Mouse (Mus musculus): ENCODE data around the gene Hus1b. TPM values are rescaled to one million over a fixed set of nuclear protein-coding genes. Genes with fewer than 3 reads are reported as not detected.

The Hus1b gene
- 0.42 and 0.58 TPM in 2 replicates for polyA plus RNA-seq (2011; ENCODE audit: insufficient read length, low read depth, missing spikeins)

GRCm38 (mm10) chr13:30947540-30947939 lies at the start of gene Hus1b:
Hus1b (minus strand) TSS chr13:30947759.
- H3K27ac ChIP-seq (ENCODE audit: insufficient read depth, low read length), result no peak within 1 kb of the TSS
- TF ChIP-seq POLR2A (IDR thresholded peaks at IDR 0.05; ENCODE audit: low read depth, low read length), result no peak
- no peak for TF ChIP-seq CTCF (IDR thresholded peaks at IDR 0.05; ENCODE audit: borderline replicate concordance, insufficient read depth, low read length)

DNA sequence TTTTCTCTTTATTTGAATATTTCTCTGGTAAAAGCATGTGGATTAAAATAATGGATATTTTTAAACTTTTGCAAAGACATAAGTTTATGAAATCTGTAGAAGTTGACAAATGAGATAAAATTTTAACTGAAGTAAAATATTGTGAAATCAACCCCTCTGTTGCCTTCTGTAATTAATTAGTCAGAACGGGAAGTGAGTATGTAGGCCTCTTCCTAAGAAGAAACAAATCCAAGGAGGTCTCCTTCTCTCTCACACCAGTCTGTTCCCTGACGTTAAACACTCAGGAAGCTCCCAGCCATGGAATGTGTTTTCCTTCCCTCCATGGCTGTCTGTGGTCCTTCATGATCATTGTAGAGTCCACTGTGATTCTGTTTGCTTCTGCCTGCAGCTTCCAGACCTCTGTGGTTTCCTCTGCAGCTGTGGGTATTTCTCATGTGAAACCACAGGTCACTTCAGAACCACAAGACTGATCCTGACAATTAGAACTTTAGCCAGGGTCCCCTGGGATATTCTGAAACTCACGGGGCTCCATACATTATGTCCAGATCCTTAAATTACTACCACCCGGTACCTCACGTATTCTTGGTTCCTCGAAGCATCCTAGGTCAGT lies 46.8 kb upstream of the Hus1b start:
- Histone ChIP-seq H3K4me3 (ENCODE audit: insufficient read depth, low read length) (no peak overlapping the region), H3K4me1 (ENCODE audit: control insufficient read depth, insufficient read depth, low read length) (0 out of 2 replicates have a peak, but pooled peaks cover 2% of the 10 kb centered on the region)
- no peak for TF ChIP-seq CTCF (IDR thresholded peaks at IDR 0.05; ENCODE audit: borderline replicate concordance, insufficient read depth, low read length)
- no peak for TF ChIP-seq POLR2A (IDR thresholded peaks at IDR 0.05; ENCODE audit: low read depth, low read length)

More at GRCm38 (mm10) chr13:30947540-30947939, at the start of gene Hus1b:
- no peak within 1 kb of the TSS for H3K4me3 ChIP-seq (ENCODE audit: insufficient read depth, low read length)
- no peaks in the 10 kb centered on the region; the same call in 1 of the 2 replicates for H3K4me1 ChIP-seq (ENCODE audit: control insufficient read depth, insufficient read depth, low read length)

DNA sequence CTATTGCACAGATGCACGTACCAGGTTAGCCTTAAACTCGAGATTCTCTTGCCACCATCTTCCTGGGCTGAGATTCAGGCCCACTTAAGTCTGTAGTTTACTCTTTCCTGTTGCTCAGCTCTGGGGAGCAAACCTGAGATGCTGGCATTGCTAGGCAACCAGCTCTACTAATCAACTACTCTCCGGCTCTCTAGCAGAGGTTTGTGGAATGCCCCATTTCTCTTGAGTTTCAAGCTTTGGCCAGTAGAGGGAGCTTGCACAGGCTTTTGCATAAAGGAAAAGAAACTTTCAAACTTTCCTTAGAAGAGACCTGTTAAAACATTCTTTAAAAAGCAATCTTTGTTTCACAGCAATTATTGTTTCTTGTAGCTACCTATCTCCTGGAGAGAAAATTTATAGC lies 46.3 kb upstream of the Hus1b start:
- Histone ChIP-seq H3K4me3 (ENCODE audit: insufficient read depth, low read length) (no peak overlapping the region), H3K27ac (ENCODE audit: insufficient read depth, low read length) (no peak overlapping the region), H3K4me1 (ENCODE audit: control insufficient read depth, insufficient read depth, low read length) (0 out of 2 replicates have a peak, but pooled peaks cover 2% of the 10 kb centered on the region)
- TF ChIP-seq CTCF (IDR thresholded peaks at IDR 0.05; ENCODE audit: borderline replicate concordance, insufficient read depth, low read length) (no peak), POLR2A (IDR thresholded peaks at IDR 0.05; ENCODE audit: low read depth, low read length) (no peak)

More for the DNA sequence above, 46.8 kb upstream of the Hus1b start:
- H3K27ac ChIP-seq (ENCODE audit: insufficient read depth, low read length), result no peak overlapping the region

GRCm38 (mm10) chr13:30990233-30990632 lies 42.7 kb upstream of the Hus1b start:
- Histone ChIP-seq H3K4me3 (ENCODE audit: insufficient read depth, low read length) (no peak overlapping the region), H3K27ac (ENCODE audit: insufficient read depth, low read length) (no peak overlapping the region), H3K4me1 (ENCODE audit: control insufficient read depth, insufficient read depth, low read length) (0 out of 2 replicates have a peak, but pooled peaks cover 2% of the 10 kb centered on the region)
- TF ChIP-seq POLR2A (IDR thresholded peaks at IDR 0.05; ENCODE audit: low read depth, low read length) (no peak), CTCF (IDR thresholded peaks at IDR 0.05; ENCODE audit: borderline replicate concordance, insufficient read depth, low read length) (no peak)

GRCm38 (mm10) chr13:30989710-30990109 lies 42.2 kb upstream of the Hus1b start:
- no peak overlapping the region for H3K4me3 ChIP-seq (ENCODE audit: insufficient read depth, low read length)
- H3K27ac ChIP-seq (ENCODE audit: insufficient read depth, low read length), result no peak overlapping the region
- H3K4me1 ChIP-seq (ENCODE audit: control insufficient read depth, insufficient read depth, low read length), result 0 out of 2 replicates have a peak, but pooled peaks cover 2% of the 10 kb centered on the region
- TF ChIP-seq POLR2A (IDR thresholded peaks at IDR 0.05; ENCODE audit: low read depth, low read length), result no peak
- no peak for TF ChIP-seq CTCF (IDR thresholded peaks at IDR 0.05; ENCODE audit: borderline replicate concordance, insufficient read depth, low read length)

DNA sequence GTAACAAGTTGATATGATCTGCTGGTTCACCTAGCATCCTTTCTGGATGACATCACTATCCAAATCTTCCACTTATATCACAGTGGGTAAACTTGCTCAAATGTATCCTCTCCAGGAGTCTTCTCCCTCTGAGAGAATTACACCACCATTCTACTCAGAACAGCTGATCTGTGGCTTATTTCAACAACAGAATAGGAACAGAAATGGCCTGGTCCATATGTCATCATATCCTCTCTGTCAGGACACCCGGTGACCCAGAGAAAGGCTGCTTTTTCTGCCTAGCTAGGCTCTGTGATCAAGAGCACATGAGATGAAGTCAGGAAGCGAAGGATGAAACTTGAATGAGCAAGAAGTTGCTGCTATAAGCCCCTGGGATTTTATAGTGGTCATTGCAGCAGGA lies 40.1 kb upstream of the Hus1b start:
- Histone ChIP-seq H3K4me1 (ENCODE audit: control insufficient read depth, insufficient read depth, low read length) (no peaks in the 10 kb centered on the region), H3K27ac (ENCODE audit: insufficient read depth, low read length) (no peak overlapping the region), H3K4me3 (ENCODE audit: insufficient read depth, low read length) (no peak overlapping the region)
- no peak for TF ChIP-seq POLR2A (IDR thresholded peaks at IDR 0.05; ENCODE audit: low read depth, low read length)
- no peak for TF ChIP-seq CTCF (IDR thresholded peaks at IDR 0.05; ENCODE audit: borderline replicate concordance, insufficient read depth, low read length)

DNA sequence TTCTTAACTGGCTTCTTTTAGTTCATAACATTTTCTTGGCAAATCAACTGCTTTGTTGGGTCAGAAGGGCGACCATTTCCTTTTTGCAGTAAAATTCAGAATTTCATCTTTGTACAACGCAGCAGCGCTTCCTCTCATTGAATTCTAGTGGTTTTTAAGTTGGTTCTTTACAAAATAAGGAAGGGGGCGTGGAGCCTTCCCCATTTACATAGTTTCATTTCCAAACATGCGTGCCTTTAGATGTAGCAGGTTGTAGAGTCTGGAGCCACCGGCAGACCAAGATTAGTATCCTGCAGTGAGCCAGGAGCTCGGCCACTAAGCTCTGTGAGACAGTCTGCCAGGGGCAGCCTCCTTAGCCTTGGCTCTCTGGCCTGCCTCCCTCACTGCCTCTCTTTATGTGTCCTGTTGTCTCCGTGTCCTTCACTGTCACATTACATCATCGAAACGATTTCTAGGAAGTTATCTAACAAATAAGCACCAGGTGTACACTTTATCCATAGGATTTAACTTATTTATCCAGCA lies 39.4 kb upstream of the Hus1b start:
- H3K4me1 ChIP-seq (ENCODE audit: control insufficient read depth, insufficient read depth, low read length), result no peaks in the 10 kb centered on the region
- no peak overlapping the region for H3K4me3 ChIP-seq (ENCODE audit: insufficient read depth, low read length)
- TF ChIP-seq CTCF (IDR thresholded peaks at IDR 0.05; ENCODE audit: borderline replicate concordance, insufficient read depth, low read length) (no peak), POLR2A (IDR thresholded peaks at IDR 0.05; ENCODE audit: low read depth, low read length) (no peak)
- no peak overlapping the region for H3K27ac ChIP-seq (ENCODE audit: insufficient read depth, low read length)

DNA sequence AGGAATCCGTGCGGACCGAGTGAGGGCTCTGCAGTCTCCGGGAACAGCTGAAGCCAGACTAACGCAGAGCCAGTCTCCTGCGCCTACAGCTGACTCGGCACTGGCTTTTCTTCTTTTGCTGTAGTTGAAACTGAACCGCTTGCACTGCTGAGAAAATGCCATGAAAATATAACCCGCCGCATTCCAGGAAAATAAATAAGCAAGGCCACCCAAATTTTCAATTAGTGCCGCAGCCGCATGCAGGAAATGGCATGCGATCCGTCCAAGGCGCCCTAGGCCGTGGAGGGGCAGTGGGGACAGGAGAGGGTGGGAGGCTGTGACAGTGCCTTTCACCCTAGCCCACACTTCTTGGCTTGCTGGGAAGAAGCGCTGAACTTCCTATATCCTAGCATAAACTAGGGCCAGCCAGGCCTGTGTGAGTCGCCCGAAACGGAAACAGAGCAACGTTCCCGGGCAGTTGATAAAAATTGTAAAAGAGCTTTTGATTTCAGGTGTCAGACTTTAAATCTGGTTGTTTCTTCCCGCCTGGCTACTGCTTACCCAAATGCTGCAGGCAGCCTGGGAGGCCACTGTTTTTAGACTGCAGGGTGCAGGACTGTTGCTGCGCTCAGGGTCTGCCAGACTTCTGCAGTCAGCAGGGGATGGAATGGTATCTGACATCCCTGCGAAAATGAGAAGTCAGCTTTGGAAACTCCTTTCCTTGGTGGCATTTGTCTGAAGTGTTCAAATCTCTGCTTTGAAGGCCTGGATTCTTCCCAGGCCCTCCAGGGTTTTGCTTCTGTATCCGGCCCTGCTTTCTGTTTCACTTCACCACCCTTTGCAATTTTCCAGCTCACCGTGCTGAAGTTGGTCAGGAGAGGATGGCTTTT lies 38.3 kb upstream of the Hus1b start:
- Histone ChIP-seq H3K27ac (ENCODE audit: insufficient read depth, low read length) (no peak overlapping the region), H3K4me3 (ENCODE audit: insufficient read depth, low read length) (peak overlapping the region; percentile 32), H3K4me1 (ENCODE audit: control insufficient read depth, insufficient read depth, low read length) (no peaks in the 10 kb centered on the region)
- TF ChIP-seq CTCF (IDR thresholded peaks at IDR 0.05; ENCODE audit: borderline replicate concordance, insufficient read depth, low read length), result no peak
- no peak for TF ChIP-seq POLR2A (IDR thresholded peaks at IDR 0.05; ENCODE audit: low read depth, low read length)

DNA sequence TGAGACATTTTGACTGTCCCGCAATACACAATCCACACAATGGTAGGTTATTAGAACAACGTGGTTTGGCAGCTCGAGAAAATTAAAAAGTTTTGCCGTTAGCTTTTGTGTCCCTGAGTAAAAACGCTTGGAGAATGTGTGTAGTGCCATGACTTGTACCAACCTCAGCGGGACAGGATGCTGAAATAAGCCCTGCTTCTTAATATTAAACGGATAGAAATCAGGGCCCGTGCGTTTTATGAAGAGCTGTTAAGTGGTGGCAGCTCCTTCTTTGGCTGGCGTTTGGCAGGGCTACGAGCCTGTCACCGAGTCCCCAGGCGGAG lies 37.7 kb upstream of the Hus1b start:
- Histone ChIP-seq H3K4me3 (ENCODE audit: insufficient read depth, low read length) (peak overlapping the region; percentile 32), H3K27ac (ENCODE audit: insufficient read depth, low read length) (no peak overlapping the region), H3K4me1 (ENCODE audit: control insufficient read depth, insufficient read depth, low read length) (no peaks in the 10 kb centered on the region)
- TF ChIP-seq POLR2A (IDR thresholded peaks at IDR 0.05; ENCODE audit: low read depth, low read length) (no peak), CTCF (IDR thresholded peaks at IDR 0.05; ENCODE audit: borderline replicate concordance, insufficient read depth, low read length) (no peak)

DNA sequence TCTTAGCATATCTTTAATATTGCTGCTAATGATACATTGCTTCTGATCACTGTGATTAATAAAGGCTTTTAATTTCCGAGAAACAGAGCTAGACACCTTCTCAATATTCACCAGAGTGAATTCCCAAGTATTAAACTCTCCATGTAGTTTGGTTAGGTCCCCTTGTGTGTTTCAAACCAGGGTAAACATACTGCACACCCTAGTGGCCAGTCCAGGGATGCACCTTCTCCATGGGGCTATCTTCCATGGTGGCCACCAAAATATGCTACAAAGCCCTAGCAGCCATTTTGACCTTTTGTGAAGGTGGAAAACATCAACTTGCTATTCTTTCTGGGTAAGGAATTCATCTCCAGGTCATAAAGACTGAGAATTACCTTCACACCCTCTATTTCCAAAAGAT lies 34.1 kb upstream of the Hus1b start:
- no peaks in the 10 kb centered on the region for H3K4me1 ChIP-seq (ENCODE audit: control insufficient read depth, insufficient read depth, low read length)
- H3K4me3 ChIP-seq (ENCODE audit: insufficient read depth, low read length), result no peak overlapping the region
- no peak for TF ChIP-seq POLR2A (IDR thresholded peaks at IDR 0.05; ENCODE audit: low read depth, low read length)
- peak; percentile 64; the same call in 1 of the 2 replicates for TF ChIP-seq CTCF (IDR thresholded peaks at IDR 0.05; ENCODE audit: borderline replicate concordance, insufficient read depth, low read length)
- H3K27ac ChIP-seq (ENCODE audit: insufficient read depth, low read length), result no peak overlapping the region

All from embryonic fibroblast, embryonic 13.5 days (primary cell).